Mouse (Mus musculus): ENCODE data around the gene Ppp1r35.
A peak's percentile ranks its signal among the peaks of the same experiment; 100 is the strongest.

The Ppp1r35 gene

DNA sequence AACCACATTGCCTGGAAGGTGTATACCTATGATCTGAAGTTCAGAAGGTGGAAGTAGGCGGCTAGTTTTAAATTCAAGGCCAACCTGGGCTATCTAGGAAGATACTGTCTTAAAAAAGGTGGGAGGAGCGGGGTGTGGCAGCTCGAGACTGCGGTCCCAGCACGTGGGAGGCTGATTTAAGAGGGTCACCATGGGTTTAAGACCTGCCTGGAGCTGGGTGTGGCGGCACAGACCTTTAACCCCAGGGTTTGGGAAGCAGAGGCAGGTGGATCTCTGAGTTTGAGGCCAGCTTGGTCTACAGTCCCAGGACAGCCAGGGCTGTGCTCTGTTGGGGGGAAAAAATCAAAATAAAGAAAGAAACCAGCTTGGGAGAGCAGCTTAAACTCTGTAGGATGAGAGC, 26.7 kb upstream of the Ppp1r35 start:
- no peak for DNase-seq

- DNase-seq, result no peak
Measured at GRCm38 (mm10) chr5:137753111-137753832, 25.4 kb upstream of the Ppp1r35 start.

DNA sequence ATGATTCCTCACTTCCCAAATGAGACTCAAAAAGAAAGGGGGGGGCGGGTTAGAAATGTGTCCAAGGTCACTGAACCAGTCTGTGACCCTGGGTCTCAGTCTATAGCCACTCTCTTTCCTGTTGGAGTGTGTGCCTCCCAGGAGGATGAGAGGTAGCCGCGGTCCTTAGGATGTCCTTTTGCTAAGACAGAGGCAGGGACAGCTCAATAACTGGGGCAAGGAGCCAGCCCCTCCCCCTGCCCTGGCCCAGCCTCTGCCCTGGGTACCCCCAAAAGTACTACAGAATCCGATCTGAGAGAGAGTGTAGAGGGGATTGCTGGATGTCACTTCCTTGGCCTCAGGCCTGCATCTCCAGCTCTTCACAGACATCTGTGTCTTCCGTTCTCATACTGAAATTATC, 23.2 kb upstream of the Ppp1r35 start:
- no peak for DNase-seq

GRCm38 (mm10) chr5:137756106-137756505, 22.5 kb upstream of the Ppp1r35 start:
- DNase-seq, result no peak

- peak; percentile 91 for DNase-seq
Measured at GRCm38 (mm10) chr5:137756882-137757661, 21.6 kb upstream of the Ppp1r35 start.

- DNase-seq, result peak; percentile 53
Measured at GRCm38 (mm10) chr5:137757887-137758286, 20.8 kb upstream of the Ppp1r35 start.

DNA sequence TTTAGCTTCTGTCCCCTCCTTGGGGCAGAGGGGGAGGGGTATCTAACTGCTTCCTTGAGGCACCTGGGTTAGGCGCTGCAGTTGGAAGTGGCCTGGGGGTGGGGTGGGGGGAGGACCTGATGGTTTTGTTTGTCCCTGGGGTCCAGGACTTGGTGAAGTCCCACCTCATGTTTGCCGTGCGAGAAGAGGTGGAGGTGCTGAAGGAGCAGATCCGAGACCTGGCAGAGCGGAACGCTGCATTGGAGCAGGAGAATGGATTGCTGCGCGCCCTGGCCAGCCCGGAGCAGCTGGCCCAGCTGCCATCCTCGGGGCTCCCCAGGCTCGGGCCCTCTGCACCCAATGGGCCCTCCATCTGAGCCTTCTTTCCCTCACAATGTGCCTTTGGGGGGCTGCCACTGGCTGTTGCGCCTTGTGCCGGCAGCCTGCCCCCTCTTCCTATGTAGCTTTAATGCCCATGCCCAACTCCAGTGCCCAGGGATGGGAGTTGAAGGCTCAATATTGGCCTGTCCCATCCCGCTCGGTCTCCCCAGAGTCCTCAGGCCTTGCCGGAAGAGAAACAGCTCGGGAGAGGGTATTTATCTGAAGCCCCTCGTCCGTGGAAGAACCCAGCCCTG, 19.6 kb upstream of the Ppp1r35 start:
- DNase-seq, result no peak

DNA sequence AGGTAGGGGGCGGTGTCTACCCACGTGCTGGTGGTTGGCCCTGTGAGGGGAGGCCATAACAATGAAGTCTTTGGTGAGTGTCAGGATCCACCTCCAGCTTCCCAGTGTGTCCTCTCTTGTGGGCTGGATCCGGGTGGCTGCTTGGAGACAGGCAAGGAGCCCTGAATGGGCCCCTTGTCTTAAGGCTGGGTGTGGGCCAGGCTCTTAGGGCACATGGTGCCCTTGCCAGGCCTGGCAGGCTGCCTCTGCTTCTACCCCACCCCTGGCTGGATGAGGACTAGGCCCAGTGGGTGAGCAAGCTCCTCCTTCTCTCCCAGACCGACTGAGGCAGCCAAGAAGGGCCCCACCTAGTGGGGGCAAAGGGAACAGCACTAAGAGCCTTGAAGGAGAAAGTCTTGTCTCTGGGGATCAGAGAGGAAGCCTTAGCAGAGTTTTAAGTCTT, 18.7 kb upstream of the Ppp1r35 start:
- peak; percentile 88 for DNase-seq

DNA sequence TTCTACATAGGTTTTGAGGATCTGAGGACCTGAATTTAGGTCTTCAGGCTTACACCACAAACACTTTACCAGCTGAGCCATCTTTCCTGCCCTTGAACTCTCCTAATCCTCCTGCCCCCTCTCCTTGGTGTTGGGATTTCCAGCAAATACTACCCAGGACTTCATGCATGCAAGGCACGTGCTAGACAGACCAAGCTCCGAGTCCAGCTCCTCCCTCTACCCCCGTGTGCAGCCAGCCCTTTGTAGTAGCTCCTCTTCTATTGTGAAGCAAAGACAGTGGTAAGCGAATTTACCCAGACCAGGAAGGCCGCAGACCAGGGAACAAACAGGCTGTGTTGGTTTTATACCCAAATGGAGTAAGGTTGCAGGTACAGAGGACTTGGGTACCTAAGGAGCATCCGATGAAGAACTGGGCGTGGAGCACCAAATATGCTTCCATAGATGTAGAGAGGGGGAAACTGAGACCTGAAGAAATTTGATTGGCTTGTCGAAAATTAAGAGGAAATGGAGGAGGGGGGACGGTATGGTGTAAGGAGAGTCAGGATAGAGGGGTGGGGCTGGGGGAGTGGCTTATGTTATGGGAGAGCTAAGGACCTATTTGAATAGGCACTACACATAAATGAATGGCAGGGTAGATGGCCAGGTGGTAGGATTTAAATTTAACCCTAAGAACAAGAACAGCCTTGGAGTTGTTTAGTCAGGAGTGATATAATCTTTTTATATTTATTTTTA, 13.9 kb upstream of the Ppp1r35 start:
- DNase-seq, result no peak

GRCm38 (mm10) chr5:137766270-137766669, 12.4 kb upstream of the Ppp1r35 start:
- DNase-seq, result no peak

DNA sequence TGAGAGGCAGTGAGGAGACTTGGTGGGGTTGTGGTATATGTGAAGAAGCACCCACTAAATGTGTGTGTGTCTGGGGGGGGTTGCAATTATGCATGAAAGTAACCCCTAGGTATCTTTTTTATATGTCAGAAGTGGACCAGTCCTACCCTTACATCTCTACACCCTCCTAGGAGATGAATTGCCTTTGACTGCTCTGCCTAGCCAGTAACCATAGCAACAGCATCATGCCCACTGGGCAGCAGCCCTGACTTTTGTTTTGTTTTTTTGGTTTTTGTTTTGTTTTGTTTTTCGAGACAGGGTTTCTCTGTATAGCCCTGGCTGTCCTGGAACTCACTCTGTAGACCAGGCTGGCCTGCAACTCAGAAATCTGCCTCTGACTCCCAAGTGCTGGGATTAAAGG, 10.2 kb upstream of the Ppp1r35 start:
- DNase-seq, result no peak

DNA sequence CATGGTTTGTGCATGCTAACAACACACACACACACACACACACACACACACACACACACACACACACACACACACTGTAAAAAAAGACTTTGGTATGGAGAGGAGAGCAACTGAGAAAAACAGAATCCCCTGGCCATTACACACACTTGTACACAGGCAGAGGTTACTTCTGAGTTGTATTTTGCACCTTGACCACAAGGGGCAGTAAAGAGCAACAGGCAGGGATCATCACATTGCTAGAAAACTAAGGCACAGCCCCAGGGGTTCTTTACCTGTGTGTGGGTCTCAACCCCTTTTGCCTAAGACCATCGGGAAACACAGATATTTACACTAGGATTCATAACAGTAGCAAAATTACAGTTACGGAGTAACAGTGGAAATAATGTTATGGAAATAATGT, 7.9 kb upstream of the Ppp1r35 start:
- peak; percentile 39 for DNase-seq

DNA sequence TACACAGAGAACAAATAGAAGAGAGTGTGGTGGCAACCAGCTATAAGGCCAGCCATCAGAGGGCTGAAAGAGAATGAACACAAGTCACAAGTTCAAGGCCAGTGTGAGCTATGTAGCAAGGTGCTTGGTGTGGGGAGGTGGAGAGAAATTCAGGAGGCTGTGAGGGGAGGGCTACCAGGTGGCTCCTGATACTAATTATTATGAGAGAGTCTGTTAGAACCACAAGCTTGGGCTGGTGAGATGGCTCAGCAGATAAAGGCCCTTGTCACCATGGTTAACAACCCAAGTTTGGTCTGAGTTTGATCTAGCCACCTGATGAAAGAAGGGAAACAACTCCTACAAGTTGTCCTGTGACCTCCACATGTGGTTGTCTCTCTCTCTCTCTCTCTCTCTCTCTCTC, 5.9 kb upstream of the Ppp1r35 start:
- DNase-seq, result no peak

GRCm38 (mm10) chr5:137775587-137776290, 2.9 kb upstream of the Ppp1r35 start:
- DNase-seq, result no peak

DNA sequence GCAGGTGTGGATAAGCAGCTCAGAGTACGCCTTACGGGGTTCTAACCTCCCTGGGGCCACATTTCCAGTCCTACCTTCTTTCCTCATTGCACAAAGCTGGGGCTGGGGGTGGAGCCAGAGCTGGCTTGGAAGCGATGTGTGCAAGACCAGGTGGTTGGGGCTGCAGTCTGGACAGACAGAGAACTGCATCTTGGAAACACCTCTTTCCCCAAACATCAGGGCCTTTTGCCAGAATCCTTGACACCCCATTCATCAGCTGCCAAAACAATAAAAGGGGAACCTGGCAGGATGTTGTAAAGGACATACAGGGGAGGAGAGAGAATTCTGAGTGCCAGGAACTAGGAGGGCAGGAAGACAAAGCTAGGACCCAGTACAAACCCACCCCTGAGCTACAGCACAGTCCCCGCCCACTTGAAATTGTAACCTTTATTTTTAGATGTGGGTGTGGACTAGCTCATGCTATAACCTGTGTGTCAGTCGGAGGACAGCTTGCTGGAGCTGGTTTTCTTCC, 2.2 kb upstream of the Ppp1r35 start:
- DNase-seq, result peak; percentile 67

GRCm38 (mm10) chr5:137777267-137777845, 1.3 kb upstream of the Ppp1r35 start:
- DNase-seq, result no peak

GRCm38 (mm10) chr5:137779053-137779933, 644 bp downstream of the Ppp1r35 start:
- DNase-seq, result peak; percentile 67

DNA sequence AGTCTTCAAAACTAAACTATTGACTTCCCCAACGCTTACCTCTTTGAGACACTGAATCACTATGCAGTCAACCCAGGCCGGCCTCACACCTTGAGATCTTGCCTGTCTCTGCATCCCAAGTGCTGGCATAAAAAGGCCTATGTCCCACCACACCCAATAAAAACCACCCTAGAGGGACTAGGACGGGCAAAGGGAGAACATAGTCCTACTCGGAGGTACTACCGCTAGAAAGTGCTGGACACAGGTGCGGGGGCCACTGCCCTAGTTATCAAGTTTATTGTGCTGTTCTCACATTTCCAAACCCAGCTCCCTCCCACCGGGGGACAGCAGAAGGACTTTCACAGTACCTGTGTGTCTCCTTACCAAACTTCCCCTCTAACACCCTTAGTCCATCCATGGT, 3.0 kb downstream of the Ppp1r35 start:
- no peak for DNase-seq

- DNase-seq, result peak; percentile 21
Measured at GRCm38 (mm10) chr5:137782776-137783522, 4.3 kb downstream of the Ppp1r35 start.
